Mouse (Mus musculus): ENCODE measurements at regions not wholly inside any gene's neighbourhood (a gene's known extent, or its start where the extent isn't known, plus 50 kb on each side); places are given as distances from the start of the nearest gene placed in this dataset.
"Not testable (repeated sequence)": the region's sequence is repeated elsewhere in the genome, so short reads cannot be mapped to it uniquely, and the experiment has no call there.

GRCm38 (mm10) chr6:66381279-66381934 is 153.8 kb upstream of the Mad2l1 start:
- no peak for DNase-seq (ENCODE audit: extremely low read depth, low read depth, low spot score)

- DNase-seq (ENCODE audit: extremely low read depth, low read depth, low spot score), result no peak
Measured at GRCm38 (mm10) chr6:66382347-66383010, 152.7 kb upstream of the Mad2l1 start.

DNA sequence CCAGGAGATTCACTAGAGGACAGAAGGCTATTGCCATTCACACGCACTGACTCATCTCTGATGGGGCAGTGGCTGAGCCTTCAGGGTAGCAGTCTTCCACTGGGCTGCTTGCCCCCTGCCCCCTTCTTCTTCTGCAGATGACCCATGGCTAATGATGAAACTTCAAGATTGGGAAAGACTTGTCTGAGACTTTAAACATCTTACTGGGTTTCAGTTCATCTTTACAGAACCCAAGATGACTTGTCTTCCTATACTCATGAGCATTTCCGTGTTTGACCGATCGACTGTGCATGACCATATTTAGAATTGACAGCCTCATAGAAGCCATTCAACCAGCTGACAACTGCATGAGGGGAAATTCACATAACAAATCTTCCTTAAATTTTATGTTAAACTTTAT is 140.0 kb upstream of the Mad2l1 start:
- no peak for DNase-seq (ENCODE audit: extremely low read depth, low read depth, low spot score)

DNA sequence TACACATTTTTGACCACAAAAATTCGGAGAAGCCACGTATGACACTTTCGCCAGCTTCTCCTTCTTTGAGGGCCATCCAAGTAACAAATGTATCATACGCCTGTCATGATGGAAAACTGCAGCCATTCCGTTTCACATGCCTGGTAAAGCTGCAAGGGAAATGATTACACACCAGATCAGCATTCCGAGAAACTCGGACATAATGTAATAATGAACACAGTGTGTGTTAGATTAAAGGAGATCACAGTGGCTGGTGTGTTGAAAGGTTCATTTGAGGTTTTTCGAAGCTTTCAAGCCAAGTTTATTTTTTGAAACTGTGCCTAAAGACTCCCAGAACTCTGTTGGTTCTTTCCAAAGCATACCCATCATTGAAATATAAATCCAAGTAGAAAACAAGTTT is 137.8 kb upstream of the Mad2l1 start:
- DNase-seq (ENCODE audit: extremely low read depth, low read depth, low spot score), result no peak

- DNase-seq (ENCODE audit: extremely low read depth, low read depth, low spot score), result no peak
Measured at GRCm38 (mm10) chr6:66398674-66399073, 136.5 kb upstream of the Mad2l1 start.

DNA sequence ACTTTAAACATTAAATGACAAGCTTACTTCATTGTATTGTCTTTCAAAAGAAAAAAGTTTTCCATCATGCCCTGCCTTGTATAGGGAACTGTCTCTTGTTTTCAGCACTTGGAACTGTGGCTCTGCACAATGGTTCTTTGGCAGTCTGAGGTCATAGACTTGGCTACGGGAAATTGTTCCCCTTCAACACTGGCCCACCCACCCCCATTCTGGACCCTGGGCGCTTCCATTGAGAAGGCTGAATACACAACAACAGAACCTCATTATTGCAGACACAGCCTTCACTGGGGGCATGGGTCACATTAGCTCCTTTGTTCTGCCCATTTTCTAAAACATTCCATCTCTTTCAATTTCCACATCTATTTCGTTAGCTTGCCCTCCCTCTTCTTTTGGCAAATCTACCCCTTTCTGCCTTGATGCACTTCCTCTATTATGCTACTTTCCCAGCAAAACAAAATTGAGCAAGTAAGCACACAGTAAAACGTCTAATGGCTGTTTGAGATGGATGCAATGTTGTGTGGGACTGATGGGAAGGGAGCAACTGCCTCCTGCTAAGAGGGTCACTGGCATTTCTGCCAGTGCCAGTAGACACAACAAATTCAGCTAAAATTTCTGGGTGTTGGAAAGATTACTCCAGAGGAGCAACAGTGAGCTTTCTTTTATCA is 136.0 kb upstream of the Mad2l1 start:
- DNase-seq (ENCODE audit: extremely low read depth, low read depth, low spot score), result no peak

DNA sequence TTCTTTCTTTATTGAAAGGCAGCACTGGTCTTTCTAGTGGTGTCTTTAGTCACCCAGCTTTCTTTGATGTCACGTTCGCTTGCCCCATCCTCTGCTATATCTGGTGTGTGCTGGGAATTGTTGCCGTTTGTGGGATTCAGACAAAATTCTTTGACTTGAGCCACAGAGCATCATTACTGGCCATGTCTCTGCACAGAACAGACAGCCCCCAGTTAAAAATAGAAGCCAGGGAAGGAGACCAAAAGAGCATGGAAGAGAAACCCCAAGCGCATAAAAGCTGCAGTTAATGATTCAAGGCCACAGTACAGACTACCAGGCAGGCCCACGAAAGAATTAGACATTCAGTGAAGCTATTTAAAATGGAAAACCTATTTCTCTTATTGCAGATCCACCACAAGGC is 133.7 kb upstream of the Mad2l1 start:
- DNase-seq (ENCODE audit: extremely low read depth, low read depth, low spot score), result no peak

- DNase-seq (ENCODE audit: extremely low read depth, low read depth, low spot score), result no peak
Measured at GRCm38 (mm10) chr6:66401868-66402440, 133.2 kb upstream of the Mad2l1 start.

GRCm38 (mm10) chr6:66414822-66415221 is 120.4 kb upstream of the Mad2l1 start:
- no peak for DNase-seq (ENCODE audit: extremely low read depth, low read depth, low spot score)

GRCm38 (mm10) chr6:66419452-66420041 is 115.6 kb upstream of the Mad2l1 start:
- no peak for DNase-seq (ENCODE audit: extremely low read depth, low read depth, low spot score)

- DNase-seq (ENCODE audit: extremely low read depth, low read depth, low spot score), result no peak
Measured at GRCm38 (mm10) chr6:66428370-66428769, 106.8 kb upstream of the Mad2l1 start.

DNA sequence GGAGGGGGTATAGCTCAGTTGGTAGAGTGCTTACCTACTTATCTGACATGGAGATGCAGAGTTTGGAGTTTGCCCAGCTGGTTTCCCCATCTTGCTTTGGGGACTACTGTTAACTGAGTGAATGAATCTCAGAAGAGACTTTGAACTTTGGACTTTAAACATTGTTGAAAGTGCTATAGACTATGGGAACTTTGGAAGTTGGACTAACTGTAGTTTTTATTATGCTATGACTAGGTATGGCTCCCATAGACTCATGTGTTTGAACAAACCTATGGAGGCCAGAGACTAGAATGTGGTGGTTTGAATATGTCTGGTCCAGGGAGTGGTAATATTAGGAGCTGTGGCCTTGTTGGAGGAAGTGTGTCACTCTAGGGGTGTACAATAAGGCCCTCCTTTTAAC is 84.8 kb upstream of the Mad2l1 start:
- DNase-seq (ENCODE audit: extremely low read depth, low read depth, low spot score), result not testable (repeated sequence)

- DNase-seq (ENCODE audit: extremely low read depth, low read depth, low spot score), result no peak
Measured at GRCm38 (mm10) chr6:66458172-66458571, 77.0 kb upstream of the Mad2l1 start.

- DNase-seq (ENCODE audit: extremely low read depth, low read depth, low spot score), result no peak
Measured at GRCm38 (mm10) chr6:66464540-66464939, 70.7 kb upstream of the Mad2l1 start.

- DNase-seq (ENCODE audit: extremely low read depth, low read depth, low spot score), result no peak
Measured at GRCm38 (mm10) chr6:66465137-66465853, 69.9 kb upstream of the Mad2l1 start.

DNA sequence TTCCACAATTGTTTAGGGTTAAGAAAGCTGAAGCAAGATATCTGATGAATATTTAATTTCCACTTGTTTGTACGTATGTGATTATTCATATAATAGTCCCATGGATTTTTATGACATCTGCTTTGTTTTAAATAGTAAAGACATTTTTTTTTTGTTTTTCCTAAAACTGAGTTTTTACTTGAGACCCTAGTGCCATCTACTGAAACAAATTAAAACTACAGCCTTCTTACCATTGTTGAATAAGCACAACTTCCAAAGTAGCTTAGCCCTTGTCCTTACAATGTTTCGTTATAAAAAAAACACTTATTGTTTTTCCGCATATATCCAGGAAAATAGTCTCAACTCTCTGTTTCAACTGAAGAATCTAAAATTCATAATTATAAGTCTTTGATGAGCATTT is 68.4 kb upstream of the Mad2l1 start:
- DNase-seq (ENCODE audit: extremely low read depth, low read depth, low spot score), result no peak

DNA sequence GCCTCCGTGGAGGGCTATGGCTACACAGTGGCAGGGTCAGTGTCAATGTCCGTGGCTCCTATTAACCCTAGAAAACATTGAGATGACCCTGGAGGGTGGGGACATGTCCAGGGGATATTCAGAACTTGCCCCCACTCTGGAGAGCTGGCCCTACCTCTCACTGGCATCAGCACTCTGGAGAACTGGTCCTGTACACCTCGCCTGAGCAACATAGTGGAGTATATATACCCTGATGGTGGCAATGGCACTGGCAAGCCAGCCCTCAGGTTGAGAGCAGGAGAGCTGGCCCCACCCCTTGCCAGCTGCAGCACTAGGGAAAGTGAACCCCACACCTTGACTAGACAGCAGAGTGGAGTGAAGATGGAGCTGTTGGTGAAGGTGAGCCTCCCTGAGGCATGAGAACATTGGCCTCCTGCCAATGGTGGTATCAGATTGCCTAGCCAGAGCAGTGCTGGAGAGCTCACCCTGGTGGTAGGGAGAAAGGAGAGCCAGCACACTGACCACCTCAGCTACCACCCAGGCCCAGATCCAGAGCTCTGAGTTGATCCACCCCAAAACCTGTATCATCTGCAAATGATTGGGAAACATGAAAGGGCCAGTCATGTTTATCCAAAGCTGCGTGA is 64.5 kb upstream of the Mad2l1 start:
- no peak for DNase-seq (ENCODE audit: extremely low read depth, low read depth, low spot score)

DNA sequence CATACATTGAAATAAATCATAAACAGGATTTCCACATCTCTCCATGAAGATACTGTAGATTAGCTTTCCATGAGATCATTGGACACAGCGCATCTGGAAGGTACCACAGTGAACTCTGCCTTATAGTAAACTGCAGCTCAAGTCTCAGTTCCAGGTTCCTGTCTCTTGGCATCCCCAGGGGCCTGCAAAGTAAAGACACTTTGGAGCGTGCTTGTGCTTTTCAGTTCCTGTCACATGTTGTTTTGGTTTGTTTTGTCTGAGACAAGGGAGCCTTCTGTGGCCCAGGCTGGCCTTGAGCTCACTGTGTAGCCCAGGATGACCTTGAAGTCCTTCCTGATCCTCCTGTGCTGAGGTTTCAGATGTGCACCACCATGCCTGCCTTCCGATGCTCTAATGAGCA is 63.4 kb upstream of the Mad2l1 start:
- DNase-seq (ENCODE audit: extremely low read depth, low read depth, low spot score), result no peak

DNA sequence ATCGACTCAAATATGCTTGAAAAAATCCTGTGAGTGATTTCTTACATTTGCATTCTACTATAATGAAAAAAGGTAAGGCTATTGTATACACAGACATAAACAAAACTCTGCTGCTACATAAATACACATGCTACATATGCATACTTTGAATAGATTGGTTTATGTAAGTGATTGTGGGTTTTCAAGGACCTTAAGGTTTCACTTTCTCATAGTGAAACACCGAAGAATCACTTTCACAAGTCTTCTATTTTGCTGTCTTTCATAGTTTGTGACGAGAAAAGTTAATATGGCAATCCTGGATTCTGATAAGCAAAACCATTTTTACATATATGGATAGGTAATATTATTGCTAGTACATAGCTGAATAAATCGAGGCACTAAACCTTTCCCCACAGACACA is 62.5 kb upstream of the Mad2l1 start:
- DNase-seq (ENCODE audit: extremely low read depth, low read depth, low spot score), result no peak

GRCm38 (mm10) chr6:66477575-66477974 is 57.6 kb upstream of the Mad2l1 start:
- no peak for DNase-seq (ENCODE audit: extremely low read depth, low read depth, low spot score)
